Mouse (Mus musculus) lung, adult 2 months (tissue): Measurements from ENCODE around the gene Calm3. TPM values are rescaled to one million over a fixed set of nuclear protein-coding genes. Genes with fewer than 3 reads are reported as not detected.

Experiments
- DNase-seq: peaks from one replicate; pipeline ENCODE4 v3.0.0; 2022
- H3K4me1 ChIP-seq: fragments of 200-500 bp; 2 replicates; pipeline ENCODE4 v1.6.1; 2011; ENCODE audit warnings: low read length; ENCODE audit not compliant: control insufficient read depth, insufficient read depth
- H3K4me3 ChIP-seq: fragments of 200-500 bp; replicated peaks from 2 replicates; pipeline ENCODE3; 2011; ENCODE audit warnings: low read depth, mild to moderate bottlenecking, control low read depth, low read length; ENCODE audit errors: extremely low read depth
- CTCF ChIP-seq: fragments of 200-500 bp; IDR thresholded peaks from 2 replicates; pipeline ENCODE4 v1.5.1; 2011; ENCODE audit warnings: mild to moderate bottlenecking, low read length, control low read depth; ENCODE audit not compliant: insufficient read depth
- POLR2A ChIP-seq: fragments of 200-500 bp; IDR thresholded peaks from 2 replicates; pipeline ENCODE4 v1.6.1; 2011; ENCODE audit warnings: low read depth, mild to moderate bottlenecking, control low read depth, low read length, borderline replicate concordance; ENCODE audit errors: extremely low read depth
- WGBS: fragments of 180-500 bp; shearing (Covaris S2); methylation state at CpG from one replicate; pipeline ENCODE4 v1.1.7; 2018; 5-methylcytosine and 5-hydroxymethylcytosine counted together
- polyA plus RNA-seq: library from polyadenylated mRNA; depleted of rRNA; stranded (reverse); fragments of >200 nt; gene quantifications from 2 replicates; pipeline ENCODE4 v1.2.3, GENCODE M21; 2012

Calm3 gene
- polyA plus RNA-seq, 1 experiment, result 279 TPM

DNA sequence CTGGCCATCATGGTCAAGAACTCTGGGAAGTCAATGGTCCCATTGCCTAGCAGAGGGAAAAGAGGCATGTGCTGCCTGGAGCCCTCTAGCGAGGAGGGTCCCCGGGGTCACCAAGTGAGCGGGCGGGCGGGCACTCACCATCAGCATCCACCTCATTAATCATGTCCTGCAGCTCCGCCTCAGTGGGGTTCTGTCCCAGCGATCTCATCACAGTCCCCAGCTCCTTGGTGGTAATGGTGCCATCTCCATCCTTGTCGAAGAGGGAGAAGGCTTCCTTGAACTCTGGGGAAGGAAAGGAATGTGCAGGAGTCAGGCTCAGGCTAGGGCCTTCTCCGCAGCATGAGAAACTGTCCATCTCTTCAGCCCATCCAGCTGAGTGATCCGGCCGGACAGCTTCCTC is 6.5 kb downstream of the Calm3 start:
- no peak for DNase-seq
- 62% methylated on average over 11 of the region's 11 CpGs for WGBS
- TF ChIP-seq POLR2A (no peak), CTCF (no peak)
- Histone ChIP-seq H3K4me3 (no peak overlapping the region), H3K4me1 (peaks cover 14% of the 10 kb centered on the region)

DNA sequence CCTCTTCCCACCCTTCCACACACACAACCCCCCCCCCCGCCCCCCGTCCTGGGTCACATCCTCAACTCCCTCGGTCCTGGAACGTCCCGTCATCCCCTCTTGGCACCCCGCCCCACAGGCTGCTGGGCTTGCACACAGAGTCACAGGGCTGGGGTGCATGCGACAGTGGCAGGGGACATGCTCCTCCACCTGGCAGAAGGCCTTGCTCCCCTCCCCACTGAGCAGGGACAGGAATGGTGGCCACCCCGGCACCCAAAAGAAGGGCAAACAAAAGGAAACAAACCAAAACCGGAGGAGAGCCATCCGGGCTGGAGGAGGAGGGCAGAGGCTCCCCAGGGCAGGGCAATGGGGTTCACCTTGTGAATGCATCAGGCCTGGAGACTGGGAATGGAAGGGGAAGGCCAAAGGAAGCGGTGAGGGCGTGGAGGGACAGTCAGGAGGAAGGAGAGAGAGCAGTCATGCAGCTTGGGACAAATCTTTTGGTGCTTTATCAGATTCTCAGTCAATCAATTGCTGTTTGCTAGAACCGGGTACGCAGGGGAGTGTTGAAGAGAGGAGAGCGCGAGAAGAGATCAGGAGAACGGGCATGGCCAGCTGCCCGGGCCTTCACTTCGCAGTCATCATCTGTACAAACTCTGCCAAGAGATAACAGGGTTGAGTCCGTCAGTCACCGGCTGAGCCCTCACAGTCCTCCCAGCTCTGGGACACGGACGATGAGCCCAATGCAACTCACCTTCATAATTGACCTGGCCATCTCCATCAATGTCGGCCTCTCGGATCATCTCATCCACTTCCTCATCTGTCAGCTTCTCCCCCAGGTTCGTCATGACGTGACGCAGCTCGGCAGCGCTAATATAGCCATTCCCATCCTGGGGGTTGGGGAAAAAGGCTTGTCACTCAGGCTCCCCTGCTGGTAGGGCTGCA is 7.3 kb downstream of the Calm3 start:
- DNase-seq, result no peak
- H3K4me1 ChIP-seq, result peaks cover 8% of the 10 kb centered on the region
- no peak for TF ChIP-seq POLR2A
- 70% methylated on average over 30 of the region's 30 CpGs for WGBS
- no peak overlapping the region for H3K4me3 ChIP-seq

DNA sequence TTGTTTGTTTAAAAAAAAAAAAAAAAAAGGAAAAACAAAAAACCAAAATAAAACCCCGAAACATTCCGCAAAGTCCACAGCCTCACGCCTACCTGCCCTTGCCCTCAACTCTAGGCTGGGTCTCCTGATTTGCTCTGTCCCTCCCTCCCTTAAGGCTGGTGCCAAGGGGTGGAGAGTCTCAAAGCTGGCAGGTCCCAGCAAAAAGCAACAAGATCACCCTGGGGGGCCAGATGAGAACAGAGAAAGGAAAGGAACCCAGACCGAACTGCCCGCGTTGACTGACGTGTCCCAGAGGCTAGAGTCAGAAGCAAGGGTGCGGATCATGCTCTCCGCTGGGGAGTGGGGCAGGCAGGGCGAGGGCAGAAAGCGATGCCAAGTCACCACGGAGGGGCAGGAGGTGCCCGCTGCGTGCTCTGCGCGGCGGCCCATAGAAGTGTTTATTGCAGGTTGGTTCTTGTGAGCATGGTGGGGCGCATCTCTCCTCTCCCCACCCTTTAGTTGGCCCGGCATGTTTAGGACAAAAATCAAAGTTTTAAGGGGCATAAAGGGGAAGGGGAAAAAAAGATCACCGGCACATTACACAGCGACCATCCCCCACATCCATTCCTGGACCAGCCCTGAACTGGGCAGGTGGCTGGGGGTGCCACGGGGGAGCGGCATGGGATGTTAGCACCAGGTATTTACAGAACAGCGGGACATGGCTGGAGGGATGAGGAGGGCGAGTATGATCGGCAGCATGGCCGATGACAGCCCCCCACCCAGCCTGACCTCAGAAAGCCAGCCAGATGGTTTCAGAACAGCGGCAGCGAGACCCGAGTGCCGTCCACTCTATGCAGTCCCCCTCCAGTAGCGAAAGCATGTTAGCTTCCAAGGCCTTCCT is 8.2 kb downstream of the Calm3 start:
- no peak for DNase-seq
- Histone ChIP-seq H3K4me3 (no peak overlapping the region), H3K4me1 (no peaks in the 10 kb centered on the region)
- TF ChIP-seq POLR2A (no peak), CTCF (no peak)
- WGBS, result 85% methylated on average over 32 of the region's 32 CpGs

DNA sequence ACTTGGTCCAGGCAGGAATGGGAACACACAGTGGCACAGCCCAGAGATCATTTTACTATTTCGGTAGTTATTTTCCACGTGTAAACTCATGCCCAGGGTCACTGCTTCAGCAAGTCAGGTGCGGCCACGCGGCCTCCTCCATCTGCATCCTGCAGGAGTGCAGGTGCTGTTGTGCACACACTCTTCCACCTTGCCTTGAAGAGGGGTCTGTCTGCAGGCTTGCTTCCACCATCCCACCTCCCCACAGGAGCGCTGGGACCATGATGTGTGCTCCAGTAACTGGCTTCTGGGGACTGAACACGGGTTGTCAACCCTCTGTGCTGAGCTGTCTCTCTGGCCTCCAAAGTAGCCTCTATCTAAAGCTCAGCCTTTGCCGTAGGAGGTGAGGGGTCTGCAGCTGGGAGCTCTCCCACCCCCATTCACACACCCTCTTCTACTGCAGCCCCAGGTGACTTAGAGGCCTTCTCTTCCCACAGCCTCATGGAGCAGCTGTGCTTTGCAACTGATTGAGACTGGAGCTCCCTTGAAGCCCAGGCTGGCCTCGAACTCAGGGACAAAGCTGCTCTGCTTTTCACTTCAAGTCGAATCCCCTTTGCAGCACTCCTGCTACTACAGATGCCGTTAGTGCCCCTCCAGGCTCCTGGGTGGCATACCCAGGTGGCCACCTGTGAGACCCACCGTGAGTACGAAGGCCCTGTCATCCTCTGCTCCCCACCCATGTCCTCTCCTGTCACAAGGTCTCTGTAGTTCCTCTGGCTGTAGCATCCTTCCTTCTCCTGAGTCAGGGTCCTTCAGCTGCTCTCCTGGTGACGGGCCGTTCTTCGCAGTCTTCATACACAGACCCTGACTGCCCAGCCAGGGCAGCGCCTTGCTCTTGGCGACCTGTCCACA is 9.2 kb downstream of the Calm3 start:
- WGBS, result 83% methylated on average over 18 of the region's 18 CpGs
- TF ChIP-seq POLR2A (no peak), CTCF (no peak)
- H3K4me1 ChIP-seq, result no peaks in the 10 kb centered on the region
- DNase-seq, result no peak
- H3K4me3 ChIP-seq, result no peak overlapping the region

GRCm38 (mm10) chr7:16913806-16914452 is 10.0 kb downstream of the Calm3 start:
- DNase-seq, result peak; percentile 66
- Histone ChIP-seq H3K4me3 (no peak overlapping the region), H3K4me1 (no peaks in the 10 kb centered on the region)
- WGBS, result 27% methylated on average over 10 of the region's 10 CpGs
- peak; percentile 87 for TF ChIP-seq CTCF
- TF ChIP-seq POLR2A, result 0 out of 2 replicates have a peak, but pooled peaks have one; percentile 10

GRCm38 (mm10) chr7:16912360-16912759 is 11.6 kb downstream of the Calm3 start:
- H3K4me1 ChIP-seq, result 0 out of 2 replicates have a peak, but pooled peaks cover 3% of the 10 kb centered on the region
- H3K4me3 ChIP-seq, result no peak overlapping the region
- TF ChIP-seq POLR2A (no peak), CTCF (no peak)
- WGBS, result 63% methylated on average over 6 of the region's 6 CpGs
- DNase-seq, result no peak

DNA sequence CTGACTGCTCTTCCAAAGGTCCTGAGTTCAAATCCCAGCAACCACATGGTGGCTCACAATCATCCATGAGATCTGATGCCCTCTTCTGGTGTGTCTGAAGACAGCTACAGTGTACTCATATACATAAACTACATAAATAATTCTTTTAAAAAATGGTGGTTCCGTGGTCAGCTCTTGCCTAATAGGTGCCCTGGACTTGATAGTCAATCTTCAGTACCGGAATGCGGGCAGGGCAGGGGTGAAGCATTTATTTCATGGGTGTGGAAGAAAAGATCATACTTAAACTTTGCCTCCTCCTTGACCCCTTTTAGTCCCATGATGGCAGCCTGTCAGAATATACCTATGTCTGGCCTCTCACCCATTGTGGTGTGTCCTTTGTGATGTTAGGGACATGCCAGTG is 12.0 kb downstream of the Calm3 start:
- no peak overlapping the region for H3K4me3 ChIP-seq
- peaks cover 6% of the 10 kb centered on the region; the same call in 1 of the 2 replicates for H3K4me1 ChIP-seq
- WGBS, result 90% methylated on average over 3 of the region's 3 CpGs
- DNase-seq, result no peak
- TF ChIP-seq POLR2A, result no peak
- no peak for TF ChIP-seq CTCF

GRCm38 (mm10) chr7:16909909-16910308 is 14.0 kb downstream of the Calm3 start:
- Histone ChIP-seq H3K4me3 (no peak overlapping the region), H3K4me1 (peaks cover 9% of the 10 kb centered on the region; the same call in 1 of the 2 replicates)
- TF ChIP-seq POLR2A (no peak), CTCF (no peak)
- WGBS, result 26% methylated on average over 10 of the region's 10 CpGs
- no peak for DNase-seq
